Mouse (Mus musculus) forebrain, embryonic 14.5 days (tissue): ENCODE data around the gene Zdhhc5. TPM values are rescaled to one million over a fixed set of nuclear protein-coding genes. Genes with fewer than 3 reads are reported as not detected.

Experiments
- ATAC-seq: fragments of 200-750 bp; cut with Nextera tagmentation; 2 replicates; pipeline ENCODE4 v1.8.0; 2017; ENCODE audit warnings: mild to moderate bottlenecking, moderate library complexity
- DNase-seq: peaks from one replicate; pipeline ENCODE4 v3.0.0-alpha.2; 2015; ENCODE audit warnings: low spot score
- H3K27ac ChIP-seq: fragments of 300-500 bp; sonication (generic); 2 replicates; pipeline ENCODE4 v1.5.1; 2014; ENCODE audit warnings: low read depth, mild to moderate bottlenecking, control low read depth, low read length, moderate library complexity
- H3K27me3 ChIP-seq: fragments of 300-500 bp; sonication (generic); replicated peaks from 2 replicates; pipeline ENCODE4 v1.6.1; 2014; ENCODE audit warnings: low read length, control low read depth, mixed read lengths; ENCODE audit not compliant: control insufficient read depth, insufficient read depth
- H3K36me3 ChIP-seq: fragments of 300-500 bp; sonication (generic); 2 replicates; pipeline ENCODE4 v1.6.1; 2014; ENCODE audit warnings: low read length, control low read depth; ENCODE audit not compliant: control insufficient read depth, insufficient read depth
- H3K4me1 ChIP-seq: fragments of 300-500 bp; sonication (generic); 2 replicates; pipeline ENCODE4 v1.6.1; 2014; ENCODE audit warnings: antibody characterized with exemption, low read length, control low read depth; ENCODE audit not compliant: control insufficient read depth, insufficient read depth
- H3K4me2 ChIP-seq: fragments of 300-500 bp; sonication (generic); 2 replicates; pipeline ENCODE4 v1.6.1; 2014; ENCODE audit warnings: mild to moderate bottlenecking, control low read depth, low read length
- H3K4me3 ChIP-seq: fragments of 300-500 bp; sonication (generic); 2 replicates; pipeline ENCODE4 v1.5.1; 2014; ENCODE audit warnings: low read depth, low read length, control low read depth
- H3K9ac ChIP-seq: fragments of 300-500 bp; sonication (generic); 2 replicates; pipeline ENCODE4 v1.6.1; 2014; ENCODE audit warnings: mild to moderate bottlenecking, low read length, control low read depth, moderate library complexity
- H3K9me3 ChIP-seq: fragments of 300-500 bp; sonication (generic); replicated peaks from 2 replicates; pipeline ENCODE4 v1.6.1; 2016; ENCODE audit warnings: low read length, control low read depth, mixed read lengths; ENCODE audit not compliant: control insufficient read depth
- WGBS: fragments of 180-500 bp; shearing (Covaris S2); extraction: QIAGEN DNeasy Blood & Tissue Kit; methylation state at CpG from one replicate; pipeline ENCODE4 v1.1.7; 2014; 5-methylcytosine and 5-hydroxymethylcytosine counted together
- polyA plus RNA-seq: library from polyadenylated mRNA; unstranded; fragments of >200 nt; fragmentation: Nextera tagmentation; extraction: Ambion mirVana; gene quantifications from 2 replicates; pipeline ENCODE4 v1.2.1, GENCODE M21; 2014

Zdhhc5 gene
- polyA plus RNA-seq, 1 experiment from 2014 or later, result 16.5 TPM

GRCm38 (mm10) chr2:84669828-84670568 lies 45.0 kb downstream of the Zdhhc5 start:
- H3K36me3 ChIP-seq, result peaks cover 42% of the 10 kb centered on the region
- H3K9me3 ChIP-seq, result no peaks in the 10 kb centered on the region
- peaks cover 8% of the 10 kb centered on the region; the same call in 1 of the 2 replicates for H3K4me1 ChIP-seq
- ATAC-seq (peak; percentile 76), DNase-seq (peak; percentile 28)
- H3K4me2 ChIP-seq, result peak overlapping the region; percentile 72
- peak overlapping the region; percentile 89 for H3K9ac ChIP-seq
- H3K27ac ChIP-seq, result peak overlapping the region; percentile 91
- no peaks in the 10 kb centered on the region for H3K27me3 ChIP-seq
- WGBS, result 1% methylated on average over 39 of the region's 39 CpGs
- H3K4me3 ChIP-seq, result peak overlapping the region; percentile 84

DNA sequence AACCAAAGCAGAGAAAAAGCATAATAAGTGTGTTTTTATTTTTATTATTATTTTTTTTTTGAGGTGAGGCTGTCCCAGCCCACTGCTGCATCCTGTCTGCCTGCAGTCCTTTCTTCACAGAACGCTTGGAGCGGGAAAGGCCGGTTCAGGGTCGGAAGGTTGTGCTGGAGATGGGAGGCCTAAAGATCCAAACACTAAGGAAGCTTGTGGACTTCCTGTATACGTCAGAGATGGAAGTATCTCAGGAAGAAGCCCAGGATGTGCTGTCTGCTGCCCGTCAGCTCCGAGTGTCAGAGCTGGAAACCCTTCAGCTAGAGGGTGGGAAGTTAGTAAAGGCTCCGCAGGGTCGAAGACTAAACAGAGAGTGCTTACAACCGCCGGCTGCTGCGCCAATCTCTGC lies 48.9 kb downstream of the Zdhhc5 start:
- H3K27me3 ChIP-seq, result no peaks in the 10 kb centered on the region
- peaks cover 8% of the 10 kb centered on the region; the same call in 1 of the 2 replicates for H3K4me1 ChIP-seq
- no peak overlapping the region for H3K27ac ChIP-seq
- 70% methylated on average over 12 of the region's 12 CpGs for WGBS
- no peak overlapping the region for H3K9ac ChIP-seq
- no peaks in the 10 kb centered on the region for H3K9me3 ChIP-seq
- no peak overlapping the region for H3K4me3 ChIP-seq
- H3K36me3 ChIP-seq, result peaks cover 17% of the 10 kb centered on the region
- no peak overlapping the region for H3K4me2 ChIP-seq
- ATAC-seq, result no peak
- no peak for DNase-seq

- H3K36me3 ChIP-seq, result peaks cover 4% of the 10 kb centered on the region; the same call in 1 of the 2 replicates
- WGBS, result 33% methylated on average over 2 of the region's 2 CpGs
- H3K9me3 ChIP-seq, result no peaks in the 10 kb centered on the region
- H3K9ac ChIP-seq, result no peak overlapping the region
- H3K4me3 ChIP-seq, result no peak overlapping the region
- DNase-seq (peak; percentile 52), ATAC-seq (no peak)
- H3K4me1 ChIP-seq, result no peaks in the 10 kb centered on the region
- no peaks in the 10 kb centered on the region for H3K27me3 ChIP-seq
- H3K4me2 ChIP-seq, result no peak overlapping the region
- H3K27ac ChIP-seq, result no peak overlapping the region
Measured at GRCm38 (mm10) chr2:84662866-84663265, 52.1 kb downstream of the Zdhhc5 start.

DNA sequence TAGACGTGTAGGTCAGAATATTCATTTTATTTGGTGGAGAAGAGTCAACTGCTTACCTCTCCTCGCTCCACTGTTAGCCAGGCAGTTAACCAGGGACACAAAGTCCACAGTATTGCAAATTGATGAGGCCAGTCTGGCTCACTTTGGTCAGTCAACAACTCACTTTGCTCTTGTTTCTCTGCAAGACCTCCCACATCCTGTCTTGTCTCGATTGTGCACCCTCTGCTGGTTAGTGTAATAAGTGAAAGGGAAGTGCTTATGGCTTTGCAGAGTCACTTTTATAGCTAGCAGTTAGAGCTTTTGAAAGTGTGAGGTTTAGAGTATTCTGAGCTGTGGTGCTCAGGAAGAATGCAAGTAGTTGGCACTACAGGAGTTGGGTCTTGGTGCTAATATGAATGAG lies 54.7 kb downstream of the Zdhhc5 start:
- 71% methylated on average over 3 of the region's 3 CpGs for whole genome bisulfite sequencing
- H3K4me3 ChIP-seq, result no peak overlapping the region
- no peaks in the 10 kb centered on the region for H3K27me3 ChIP-seq
- no peaks in the 10 kb centered on the region for H3K36me3 ChIP-seq
- no peaks in the 10 kb centered on the region for H3K4me1 ChIP-seq
- ATAC-seq (no peak), DNase-seq (no peak)
- no peak overlapping the region for H3K4me2 ChIP-seq
- H3K9me3 ChIP-seq, result no peaks in the 10 kb centered on the region
- H3K9ac ChIP-seq, result no peak overlapping the region
- no peak overlapping the region for H3K27ac ChIP-seq

DNA sequence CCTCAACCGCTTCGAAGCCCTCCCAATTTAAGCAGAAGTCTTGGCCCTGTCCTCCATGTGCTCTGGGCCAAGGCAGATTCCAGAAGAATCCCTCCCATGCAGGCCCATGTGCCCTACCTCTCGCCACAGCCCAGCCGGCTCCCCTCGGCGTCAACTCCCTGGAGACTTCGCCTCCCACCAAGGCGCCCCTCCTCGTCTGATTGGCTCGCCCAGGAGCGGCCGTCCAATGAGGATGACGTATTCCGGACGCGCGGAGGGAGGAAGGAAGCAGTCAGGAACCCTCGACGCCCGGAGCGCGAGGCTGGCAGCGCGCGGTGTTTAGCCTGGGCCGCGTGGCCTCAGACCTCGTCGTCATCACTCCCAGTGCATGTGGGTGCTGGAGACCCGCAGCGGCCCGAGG lies 56.2 kb downstream of the Zdhhc5 start, which contains the start of gene Btbd18:
Btbd18 (plus strand) TSS at position 274 of the 400 bp plus-strand sequence.
- H3K9ac ChIP-seq, result no peak within 1 kb of the TSS
- no peaks in the 10 kb centered on the region for H3K27me3 ChIP-seq
- H3K4me2 ChIP-seq, result no peak within 1 kb of the TSS
- H3K4me3 ChIP-seq, result no peak within 1 kb of the TSS
- ATAC-seq (no peak), DNase-seq (no peak)
- H3K27ac ChIP-seq, result no peak within 1 kb of the TSS
- no peaks in the 10 kb centered on the region for H3K4me1 ChIP-seq
- 94% methylated on average over 32 of the region's 32 CpGs for WGBS
- H3K9me3 ChIP-seq, result no peaks in the 10 kb centered on the region
- no peaks in the 10 kb centered on the region for H3K36me3 ChIP-seq

- H3K9ac ChIP-seq, result no peak overlapping the region
- H3K27me3 ChIP-seq, result no peaks in the 10 kb centered on the region
- H3K4me1 ChIP-seq, result no peaks in the 10 kb centered on the region
- WGBS, result 71% methylated on average over 1 of the region's 1 CpGs
- DNase-seq, result no peak
- H3K4me3 ChIP-seq, result no peak overlapping the region
- no peak overlapping the region for H3K27ac ChIP-seq
- H3K36me3 ChIP-seq, result no peaks in the 10 kb centered on the region
- ATAC-seq, result no peak
- no peak overlapping the region for H3K4me2 ChIP-seq
- H3K9me3 ChIP-seq, result no peaks in the 10 kb centered on the region
Measured at GRCm38 (mm10) chr2:84655864-84656263, 59.1 kb downstream of the Zdhhc5 start.

GRCm38 (mm10) chr2:84653354-84653753 lies 61.6 kb downstream of the Zdhhc5 start:
- Histone ChIP-seq H3K36me3 (no peaks in the 10 kb centered on the region), H3K9me3 (no peaks in the 10 kb centered on the region), H3K9ac (no peak overlapping the region), H3K27ac (no peak overlapping the region), H3K4me2 (no peak overlapping the region), H3K4me3 (no peak overlapping the region), H3K4me1 (no peaks in the 10 kb centered on the region), H3K27me3 (no peaks in the 10 kb centered on the region)
- DNase-seq, result no peak
- no peak for ATAC-seq

DNA sequence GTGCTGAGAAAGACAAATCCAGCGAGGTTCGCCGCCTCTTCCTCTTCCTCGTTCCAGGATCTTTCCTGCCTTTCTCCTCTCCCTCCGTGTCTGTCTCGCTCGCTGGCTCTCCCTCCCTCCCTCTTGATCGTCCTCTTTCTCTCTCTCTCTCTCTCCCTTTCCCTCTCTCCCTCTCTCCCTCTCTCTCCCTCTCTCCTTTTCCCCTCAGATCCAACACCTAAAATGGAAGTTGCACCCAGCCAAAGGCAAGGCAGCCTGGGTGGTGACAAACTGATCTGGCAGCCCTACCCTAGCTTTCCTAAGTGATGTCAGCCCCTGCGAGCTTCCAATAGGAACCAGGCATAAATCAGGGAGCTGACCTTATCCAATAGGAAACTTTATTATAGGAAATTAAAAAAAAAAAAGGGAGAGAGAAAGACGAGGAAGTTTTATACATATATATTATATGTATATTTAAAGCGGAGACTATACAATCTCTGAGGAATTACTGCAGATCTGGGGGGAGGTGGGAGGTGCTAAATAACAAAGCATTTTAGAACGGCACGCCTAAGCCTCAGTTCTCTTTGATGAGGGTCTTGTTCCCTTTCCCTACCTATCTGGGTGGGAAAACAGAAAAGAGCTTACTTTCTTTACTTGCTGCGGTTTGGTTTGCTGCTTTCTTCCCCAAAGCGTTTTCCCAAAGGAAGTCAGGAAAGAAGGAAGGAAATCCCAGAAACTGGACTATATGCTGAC lies 64.3 kb downstream of the Zdhhc5 start, which contains the start of gene Ctnnd1:
Ctnnd1 (minus strand) TSS at position 302 of the 732 bp plus-strand sequence.
- WGBS, result under 1% methylated on average over 15 of the region's 15 CpGs
- peaks cover 2% of the 10 kb centered on the region; the same call in 1 of the 2 replicates for H3K4me1 ChIP-seq
- peak within 1 kb of the TSS; percentile 91 for H3K27ac ChIP-seq
- H3K9me3 ChIP-seq, result no peaks in the 10 kb centered on the region
- peak within 1 kb of the TSS; percentile 49 for H3K4me3 ChIP-seq
- H3K27me3 ChIP-seq, result no peaks in the 10 kb centered on the region
- peak within 1 kb of the TSS; percentile 84 for H3K4me2 ChIP-seq
- DNase-seq (peak; percentile 97), ATAC-seq (peak; percentile 99)
- H3K36me3 ChIP-seq, result no peaks in the 10 kb centered on the region
- H3K9ac ChIP-seq, result peak within 1 kb of the TSS; percentile 74

DNA sequence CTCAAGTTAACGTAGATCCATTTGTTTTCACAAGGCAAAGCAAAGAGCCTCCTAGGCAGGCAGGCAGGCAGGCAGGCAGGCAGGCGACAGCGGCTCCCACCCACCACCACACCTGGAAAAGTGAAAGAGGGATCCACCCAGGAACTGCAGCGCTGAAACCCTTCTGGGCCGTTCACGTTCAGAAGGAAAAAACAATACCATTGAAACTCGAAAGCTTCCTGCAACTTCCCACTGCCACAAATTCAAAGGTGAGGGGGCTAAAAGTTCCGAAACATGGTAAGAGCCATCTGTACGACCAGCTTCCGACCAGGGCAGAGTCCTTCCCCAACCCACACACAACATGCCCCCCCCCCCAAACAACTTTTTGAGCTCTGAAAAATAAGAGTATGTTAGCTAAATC lies 65.3 kb downstream of the Zdhhc5 start:
- Histone ChIP-seq H3K4me1 (peaks cover 2% of the 10 kb centered on the region; the same call in 1 of the 2 replicates), H3K9me3 (no peaks in the 10 kb centered on the region), H3K27ac (no peak overlapping the region; the same call in 1 of the 2 replicates), H3K27me3 (no peaks in the 10 kb centered on the region), H3K9ac (peak overlapping the region; percentile 74), H3K36me3 (no peaks in the 10 kb centered on the region), H3K4me2 (peak overlapping the region; percentile 84), H3K4me3 (peak overlapping the region; percentile 49)
- 0% methylated on average over 10 of the region's 10 CpGs for WGBS
- ATAC-seq (no peak), DNase-seq (peak; percentile 17)
